Mouse (Mus musculus) testis, adult 2 months (tissue): ENCODE data around the gene Coq4.

Experiments
- CTCF ChIP-seq: fragments of 200-500 bp; IDR thresholded peaks from 2 replicates; pipeline ENCODE4 v1.5.1; 2012; ENCODE audit warnings: low read depth, mild to moderate bottlenecking, inconsistent platforms, low read length, moderate library complexity; ENCODE audit not compliant: control insufficient read depth, insufficient read depth, insufficient replicate concordance
- POLR2A ChIP-seq: fragments of 200-500 bp; IDR thresholded peaks from 2 replicates; pipeline ENCODE4 v1.6.1; 2012; ENCODE audit warnings: low read depth, mild to moderate bottlenecking, inconsistent platforms, low read length, moderate library complexity; ENCODE audit not compliant: control insufficient read depth

DNA sequence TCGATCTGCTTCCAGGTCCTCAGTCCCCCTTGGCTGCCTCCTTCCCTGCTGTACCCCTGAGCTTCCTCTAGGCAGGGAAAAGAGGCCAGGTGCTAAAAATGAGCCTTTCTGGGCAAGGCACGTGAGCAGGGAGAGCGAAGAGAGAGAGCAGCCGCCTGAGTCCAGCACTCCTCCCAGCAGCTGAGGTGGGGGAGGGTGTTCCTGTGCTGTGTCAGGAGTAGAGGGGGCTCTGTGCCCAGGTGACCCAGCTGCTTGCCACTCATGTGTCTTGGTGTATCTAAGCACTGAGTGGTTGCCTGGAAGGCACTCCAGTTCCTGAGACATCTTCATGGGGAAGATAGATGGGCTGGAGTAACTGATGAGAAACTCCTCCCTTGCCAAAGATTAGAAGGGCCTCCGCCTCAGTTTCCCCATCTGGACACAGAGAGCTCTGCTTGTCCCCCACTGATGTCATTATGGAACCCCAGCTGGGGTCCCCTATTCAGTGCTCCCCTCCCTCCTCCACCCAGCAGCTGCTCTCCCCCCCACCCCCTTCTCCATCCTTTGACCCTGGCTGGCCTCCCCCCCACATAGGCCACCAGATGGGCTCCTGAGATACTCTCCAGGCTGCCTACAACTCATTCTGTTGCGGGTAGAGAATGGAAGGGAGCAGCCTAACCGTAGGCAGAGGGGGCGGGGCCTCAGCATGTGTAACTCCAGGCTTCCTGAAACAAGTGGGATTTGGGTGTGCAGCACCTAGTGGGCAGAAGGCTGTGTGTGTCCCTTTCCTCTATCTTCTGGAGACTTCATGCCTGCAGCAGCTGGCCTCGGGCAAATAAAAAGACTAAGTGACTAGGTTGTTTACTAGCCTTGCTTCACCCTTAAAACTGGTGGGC is 56.2 kb downstream of the Coq4 start:
- TF ChIP-seq POLR2A (no peak), CTCF (no peak)
